Mouse (Mus musculus) lung, postnatal 0 days (tissue): ENCODE results near the gene Pi4kb.

Experiments used
- CTCF ChIP-seq: IDR thresholded peaks from 2 replicates; pipeline ENCODE4 v1.5.1; 2016; ENCODE audit warnings: antibody characterized with exemption, mild to moderate bottlenecking
- EP300 ChIP-seq: IDR thresholded peaks from 2 replicates; pipeline ENCODE4 v1.6.1; 2016; ENCODE audit warnings: antibody characterized with exemption, mild to moderate bottlenecking, control low read depth

GRCm38 (mm10) chr3:95018741-95019140 is 44.2 kb downstream of the Pi4kb start:
- TF ChIP-seq CTCF: no peak
- TF ChIP-seq EP300: no peak
